Mouse (Mus musculus) intestine, embryonic 15.5 days (tissue): Measurements from ENCODE around the gene Ddx19b. TPM values are rescaled to one million over a fixed set of nuclear protein-coding genes. Genes with fewer than 3 reads are reported as not detected.
"Not testable (repeated sequence)": the region's sequence is repeated elsewhere in the genome, so short reads cannot be mapped to it uniquely, and the experiment has no call there.

Source experiments
- ATAC-seq: fragments of 200-750 bp; cut with Nextera tagmentation; 2 replicates; pipeline ENCODE4 v1.8.0; 2017; ENCODE audit warnings: moderate TSS enrichment, moderate library complexity
- H3K27ac ChIP-seq: fragments of 300-500 bp; sonication (generic); 2 replicates; pipeline ENCODE4 v1.5.1; 2015; ENCODE audit warnings: mild to moderate bottlenecking, inconsistent platforms
- H3K27me3 ChIP-seq: fragments of 300-500 bp; sonication (generic); replicated peaks from 2 replicates; pipeline ENCODE4 v1.6.1; 2015; ENCODE audit warnings: inconsistent platforms
- H3K36me3 ChIP-seq: fragments of 300-500 bp; sonication (generic); 2 replicates; pipeline ENCODE4 v1.6.1; 2015; ENCODE audit warnings: inconsistent platforms
- H3K4me1 ChIP-seq: fragments of 300-500 bp; sonication (generic); replicated peaks from 2 replicates; pipeline ENCODE4 v1.6.1; 2015; ENCODE audit warnings: inconsistent platforms
- H3K4me2 ChIP-seq: fragments of 300-500 bp; sonication (generic); replicated peaks from 2 replicates; pipeline ENCODE4 v1.6.1; 2015; ENCODE audit warnings: mild to moderate bottlenecking, inconsistent platforms
- H3K4me3 ChIP-seq: fragments of 300-500 bp; sonication (generic); replicated peaks from 2 replicates; pipeline ENCODE4 v1.5.1; 2015; ENCODE audit warnings: inconsistent platforms
- H3K9ac ChIP-seq: fragments of 300-500 bp; sonication (generic); 2 replicates; pipeline ENCODE4 v1.6.1; 2015; ENCODE audit warnings: inconsistent platforms
- H3K9me3 ChIP-seq: fragments of 300-500 bp; sonication (generic); 2 replicates; pipeline ENCODE4 v1.6.1; 2016; ENCODE audit warnings: inconsistent platforms
- WGBS: fragments of 180-500 bp; shearing (Covaris S2); methylation state at CpG from one replicate; pipeline ENCODE4 v1.1.7; 2015; 5-methylcytosine and 5-hydroxymethylcytosine counted together
- polyA plus RNA-seq: library from polyadenylated mRNA; unstranded; fragments of >200 nt; fragmentation: Nextera tagmentation; extraction: Ambion mirVana; gene quantifications from 2 replicates; pipeline ENCODE4 v1.2.1, GENCODE M21; 2015

Gene Ddx19b
- polyA plus RNA-seq, 1 experiment from 2014 or later, result 7.5 TPM

DNA sequence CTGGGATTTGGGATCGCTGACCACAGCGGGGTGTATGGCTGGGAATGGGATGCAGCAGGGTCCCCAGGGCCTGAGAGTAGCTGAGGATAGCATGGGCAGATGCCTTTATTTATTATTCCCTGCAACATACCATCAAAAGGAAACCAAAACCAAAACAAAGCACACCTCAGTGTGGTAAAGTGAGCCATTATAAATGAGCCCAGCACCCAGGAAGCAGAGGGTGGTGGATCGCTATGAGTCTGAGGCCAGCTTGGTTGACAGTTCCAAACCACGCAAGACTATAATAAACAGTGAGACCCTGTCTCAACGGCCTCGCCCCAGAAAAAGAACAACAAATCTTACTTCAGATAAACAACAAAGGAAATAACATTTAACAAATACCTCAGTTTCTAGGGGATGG lies 1.5 kb downstream of the Ddx19b start:
- no peak overlapping the region for H3K4me2 ChIP-seq
- ATAC-seq, result no peak
- H3K4me1 ChIP-seq, result peaks cover 7% of the 10 kb centered on the region; the same call in 1 of the 2 replicates
- H3K27ac ChIP-seq, result no peak overlapping the region
- H3K27me3 ChIP-seq, result no peaks in the 10 kb centered on the region
- H3K9me3 ChIP-seq, result no peaks in the 10 kb centered on the region
- no peaks in the 10 kb centered on the region for H3K36me3 ChIP-seq
- H3K4me3 ChIP-seq, result no peak overlapping the region
- 72% methylated on average over 6 of the region's 6 CpGs for WGBS
- H3K9ac ChIP-seq, result no peak overlapping the region

DNA sequence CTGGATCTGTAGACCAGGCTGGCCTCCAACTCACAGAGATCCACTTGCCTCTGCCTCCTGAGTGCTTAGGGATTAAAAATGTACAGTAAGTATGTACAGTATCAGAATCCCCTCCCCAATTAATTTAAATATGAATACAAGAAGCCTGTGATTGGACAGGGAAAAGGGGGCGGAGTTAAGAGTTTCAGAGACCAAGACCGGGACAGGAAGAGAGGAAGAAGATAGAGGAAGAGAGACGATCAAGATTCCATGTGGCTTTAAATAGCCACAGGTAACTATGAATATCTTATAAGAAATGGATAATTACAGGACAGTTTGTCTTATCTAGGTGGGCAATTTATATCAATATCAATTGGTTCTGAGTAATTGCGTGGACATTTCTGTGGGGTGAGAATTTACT lies 2.0 kb downstream of the Ddx19b start:
- Histone ChIP-seq H3K9me3 (no peaks in the 10 kb centered on the region), H3K36me3 (no peaks in the 10 kb centered on the region), H3K9ac (no peak overlapping the region), H3K4me1 (peaks cover 4% of the 10 kb centered on the region; the same call in 1 of the 2 replicates), H3K4me2 (no peak overlapping the region), H3K27me3 (no peaks in the 10 kb centered on the region), H3K27ac (no peak overlapping the region), H3K4me3 (no peak overlapping the region)
- no peak for ATAC-seq
- WGBS, result 54% methylated on average over 4 of the region's 4 CpGs

DNA sequence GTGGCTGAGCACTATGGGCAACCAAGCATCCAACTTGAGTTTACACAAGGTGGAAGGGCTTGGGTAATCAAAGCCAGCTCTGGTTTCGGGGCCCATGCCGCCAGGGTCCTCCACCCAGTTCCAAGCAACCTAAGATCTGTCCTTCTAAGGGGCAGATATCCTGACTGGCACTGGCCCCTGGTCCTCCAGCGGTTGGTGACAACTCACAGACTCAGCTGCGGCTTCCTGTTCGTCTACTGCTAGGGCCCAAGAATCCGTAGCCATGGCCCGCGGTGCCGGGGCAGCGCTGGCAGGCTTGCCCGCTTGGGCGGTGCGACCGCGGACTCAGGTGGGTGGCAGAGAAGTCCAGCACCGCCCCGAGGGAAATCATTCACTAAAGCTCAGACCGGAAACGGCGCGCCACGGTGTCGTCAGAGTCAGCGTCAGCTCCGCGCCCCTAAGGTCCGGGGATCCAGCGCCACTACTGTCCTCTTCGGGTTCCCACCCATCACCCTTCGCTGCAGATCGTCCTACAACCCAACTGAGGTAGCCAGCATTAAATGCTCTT lies 4.1 kb downstream of the Ddx19b start:
- Histone ChIP-seq H3K27ac (peak overlapping the region; percentile 58; the same call in 1 of the 2 replicates), H3K9ac (peak overlapping the region; percentile 81), H3K4me1 (0 out of 2 replicates have a peak, but pooled peaks cover 3% of the 10 kb centered on the region), H3K36me3 (no peaks in the 10 kb centered on the region), H3K4me2 (peak overlapping the region; percentile 77), H3K27me3 (no peaks in the 10 kb centered on the region), H3K4me3 (peak overlapping the region; percentile 76), H3K9me3 (no peaks in the 10 kb centered on the region)
- WGBS, result under 1% methylated on average over 31 of the region's 31 CpGs
- peak; percentile 98 for ATAC-seq

DNA sequence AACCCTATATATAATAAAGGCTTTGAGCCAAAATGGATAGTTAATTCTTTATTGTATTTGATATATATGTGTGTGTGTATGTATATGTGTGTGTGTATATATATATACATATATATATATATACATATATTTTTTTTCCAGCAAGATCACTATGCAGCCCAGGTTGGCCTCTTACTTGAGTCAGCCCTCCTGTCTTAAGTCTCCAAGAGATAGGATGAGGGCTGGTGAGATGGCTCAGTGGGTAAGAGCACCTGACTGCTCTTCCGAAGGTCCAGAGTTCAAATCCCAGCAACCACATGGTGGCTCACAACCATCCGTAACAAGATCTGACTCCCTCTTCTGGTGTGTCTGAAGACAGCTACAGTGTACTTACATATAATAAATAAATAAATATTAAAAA lies 4.9 kb downstream of the Ddx19b start:
- H3K4me3 ChIP-seq, ATAC-seq, H3K9me3 ChIP-seq, H3K4me2 ChIP-seq, H3K27ac ChIP-seq, H3K4me1 ChIP-seq, H3K9ac ChIP-seq, H3K27me3 ChIP-seq, H3K36me3 ChIP-seq: not testable (repeated sequence)
- 77% methylated on average over 2 of the region's 2 CpGs for WGBS

DNA sequence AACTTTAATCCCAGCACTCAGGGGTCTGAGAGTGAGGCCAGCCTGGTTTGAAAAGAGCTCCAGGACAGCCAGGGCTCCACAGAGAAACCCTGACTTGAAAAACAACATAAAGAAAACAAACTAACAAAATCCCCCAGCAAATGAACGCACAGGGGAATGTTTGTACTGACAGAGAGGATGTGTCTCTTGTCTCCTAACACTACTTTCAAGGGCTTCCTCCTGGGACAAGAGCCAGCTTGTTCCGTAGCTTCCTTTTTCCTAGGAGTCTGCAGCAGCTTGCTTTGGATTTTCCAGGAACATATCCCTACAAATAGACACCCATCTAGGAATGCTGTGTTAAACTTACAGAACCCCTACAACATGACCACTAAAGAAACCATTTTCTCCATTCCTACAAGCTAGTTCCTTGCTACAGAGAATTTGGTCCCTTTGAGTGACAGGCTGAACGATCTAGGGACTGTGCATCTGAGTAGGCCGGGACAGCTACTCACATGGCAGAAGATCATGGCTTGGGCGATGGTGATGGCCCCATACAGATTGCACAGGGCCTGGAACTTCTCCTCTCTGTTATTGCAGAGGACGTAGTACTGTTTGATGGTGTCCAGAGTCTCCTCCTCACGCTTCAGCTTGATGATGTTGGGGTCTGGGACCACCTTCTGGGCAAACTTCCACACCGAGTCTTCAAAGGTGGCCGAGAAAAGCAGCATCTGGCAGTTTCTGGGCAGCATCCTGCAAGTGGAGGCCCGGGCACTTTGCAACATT lies 21.1 kb downstream of the Ddx19b start:
- H3K4me1 ChIP-seq, H3K9me3 ChIP-seq, H3K4me3 ChIP-seq, H3K4me2 ChIP-seq, H3K9ac ChIP-seq, H3K27me3 ChIP-seq, ATAC-seq, H3K27ac ChIP-seq: not testable (repeated sequence)
- H3K36me3 ChIP-seq, result peaks cover 10% of the 10 kb centered on the region
- 89% methylated on average over 9 of the region's 10 CpGs for WGBS

DNA sequence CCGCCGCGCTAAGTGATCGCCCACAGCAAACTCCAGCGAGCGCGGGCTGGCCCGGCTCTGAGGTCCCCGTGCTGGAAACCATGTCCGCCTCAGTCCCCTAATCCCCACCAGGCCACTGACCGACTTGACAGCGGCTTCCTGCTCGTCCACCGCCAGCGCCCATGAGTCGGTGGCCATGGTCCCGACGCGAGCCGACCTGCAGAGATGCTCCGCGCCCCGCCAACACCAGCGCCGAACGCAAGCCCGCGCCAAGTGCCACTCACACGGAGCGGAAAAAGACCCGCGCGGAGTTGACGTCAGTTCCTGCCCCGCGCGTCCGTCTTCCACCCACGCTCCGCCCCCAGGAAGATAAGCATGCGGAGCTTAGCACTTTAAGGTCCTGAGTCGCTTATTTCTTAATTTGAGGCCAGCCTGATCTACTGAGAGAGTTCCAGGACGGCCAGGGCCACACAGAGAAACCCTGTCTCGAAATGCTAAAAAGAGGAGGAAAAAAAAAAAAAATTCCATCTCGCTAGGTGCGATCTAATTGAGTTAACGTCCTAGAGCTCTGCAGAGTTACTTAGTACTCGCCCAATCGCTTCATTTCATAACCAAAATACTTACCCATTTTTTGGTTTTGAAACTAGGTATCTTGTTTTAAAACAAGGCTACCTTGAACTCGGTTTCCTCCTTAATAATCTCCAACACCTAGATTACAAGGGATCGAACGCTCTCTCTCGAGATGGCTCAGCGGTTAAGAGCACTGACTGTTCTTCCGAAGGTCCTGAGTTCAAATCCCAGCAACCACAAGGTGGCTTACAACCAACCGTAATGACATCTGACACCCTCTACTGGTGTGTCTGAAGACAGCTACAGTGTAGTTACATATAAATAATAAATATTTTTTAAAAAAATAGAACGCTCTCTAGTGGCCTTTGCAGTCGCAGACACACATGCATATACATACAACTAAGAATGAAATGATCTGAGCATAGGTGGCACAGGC lies 33.7 kb downstream of the Ddx19b start, which contains the start of gene Ddx19a:
Gene Ddx19a (minus strand): TSS at position 254 of the 985 bp plus-strand sequence.
- Histone ChIP-seq H3K36me3 (no peaks in the 10 kb centered on the region), H3K27ac (peak within 1 kb of the TSS; percentile 79), H3K4me3 (peak within 1 kb of the TSS; percentile 70), H3K9me3 (no peaks in the 10 kb centered on the region), H3K27me3 (no peaks in the 10 kb centered on the region), H3K9ac (peak within 1 kb of the TSS; percentile 69), H3K4me1 (no peaks in the 10 kb centered on the region), H3K4me2 (peak within 1 kb of the TSS; percentile 71)
- 3% methylated on average over 58 of the region's 58 CpGs for WGBS
- ATAC-seq, result peak; percentile 98

DNA sequence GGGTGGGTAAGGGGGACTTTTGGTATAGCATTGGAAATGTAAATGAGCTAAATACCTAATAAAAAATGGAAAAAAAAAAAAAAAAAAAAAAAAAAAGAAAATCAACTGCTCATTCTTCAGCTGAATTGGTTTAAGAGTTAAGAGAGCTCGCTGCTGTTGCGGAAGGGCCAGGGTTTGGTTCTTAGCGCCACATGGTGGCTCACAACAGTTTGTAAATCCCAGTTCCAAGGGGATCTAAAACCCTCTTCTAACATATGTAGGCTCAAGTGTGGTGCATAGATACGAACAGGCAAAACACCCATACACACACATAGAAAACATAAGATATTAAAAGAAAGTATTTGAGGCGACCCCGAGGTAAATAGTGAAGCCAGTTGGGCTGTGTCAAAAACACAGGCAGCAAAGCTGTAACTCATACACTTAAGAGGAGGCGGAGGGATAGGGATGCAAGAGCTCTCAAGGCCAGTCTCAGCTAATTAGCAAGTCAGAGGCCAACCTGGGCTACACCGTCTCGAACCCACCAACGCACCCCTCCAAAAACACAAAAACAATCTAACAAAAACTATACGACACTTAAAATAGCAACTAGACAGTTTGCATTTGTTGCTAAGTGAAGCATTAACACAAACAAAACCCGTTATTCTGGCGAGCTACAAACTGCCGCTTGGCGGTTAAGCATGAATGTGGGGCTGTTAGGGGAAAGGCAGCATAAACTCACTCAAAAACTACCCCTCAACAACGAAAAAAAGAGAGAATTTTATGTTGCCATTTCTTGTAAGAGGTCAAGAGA lies 34.7 kb downstream of the Ddx19b start:
- H3K36me3 ChIP-seq, result no peaks in the 10 kb centered on the region
- 35% methylated on average over 16 of the region's 16 CpGs for WGBS
- H3K4me1 ChIP-seq, result no peaks in the 10 kb centered on the region
- peak overlapping the region; percentile 79; the same call in 1 of the 2 replicates for H3K27ac ChIP-seq
- H3K4me3 ChIP-seq, result peak overlapping the region; percentile 70
- no peaks in the 10 kb centered on the region for H3K9me3 ChIP-seq
- no peak for ATAC-seq
- peak overlapping the region; percentile 71 for H3K4me2 ChIP-seq
- H3K27me3 ChIP-seq, result no peaks in the 10 kb centered on the region
- peak overlapping the region; percentile 69 for H3K9ac ChIP-seq

DNA sequence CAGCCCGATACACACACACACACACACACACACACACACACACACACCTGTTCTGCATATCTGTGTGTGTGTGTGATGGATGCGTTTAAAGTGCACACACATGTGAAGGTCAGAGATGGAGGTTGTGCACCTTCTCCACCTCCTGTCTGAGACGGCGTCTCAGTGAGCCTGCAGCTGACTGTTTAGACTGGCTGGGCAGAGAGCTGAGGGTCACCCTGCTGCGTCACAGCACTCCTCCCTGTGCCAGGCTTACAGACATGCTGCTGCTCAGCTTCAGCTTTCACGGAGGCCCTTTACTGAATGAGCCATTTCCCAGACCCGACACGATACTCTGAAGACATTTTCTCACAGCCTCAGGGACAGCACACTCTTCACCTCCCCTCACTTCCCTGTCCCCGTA lies 41.5 kb downstream of the Ddx19b start:
- ATAC-seq, result no peak
- 89% methylated on average over 9 of the region's 9 CpGs for WGBS
- Histone ChIP-seq H3K4me1 (no peaks in the 10 kb centered on the region), H3K4me3 (no peak overlapping the region), H3K36me3 (peaks cover 27% of the 10 kb centered on the region), H3K4me2 (no peak overlapping the region), H3K27me3 (no peaks in the 10 kb centered on the region), H3K9ac (no peak overlapping the region), H3K27ac (no peak overlapping the region), H3K9me3 (no peaks in the 10 kb centered on the region)

DNA sequence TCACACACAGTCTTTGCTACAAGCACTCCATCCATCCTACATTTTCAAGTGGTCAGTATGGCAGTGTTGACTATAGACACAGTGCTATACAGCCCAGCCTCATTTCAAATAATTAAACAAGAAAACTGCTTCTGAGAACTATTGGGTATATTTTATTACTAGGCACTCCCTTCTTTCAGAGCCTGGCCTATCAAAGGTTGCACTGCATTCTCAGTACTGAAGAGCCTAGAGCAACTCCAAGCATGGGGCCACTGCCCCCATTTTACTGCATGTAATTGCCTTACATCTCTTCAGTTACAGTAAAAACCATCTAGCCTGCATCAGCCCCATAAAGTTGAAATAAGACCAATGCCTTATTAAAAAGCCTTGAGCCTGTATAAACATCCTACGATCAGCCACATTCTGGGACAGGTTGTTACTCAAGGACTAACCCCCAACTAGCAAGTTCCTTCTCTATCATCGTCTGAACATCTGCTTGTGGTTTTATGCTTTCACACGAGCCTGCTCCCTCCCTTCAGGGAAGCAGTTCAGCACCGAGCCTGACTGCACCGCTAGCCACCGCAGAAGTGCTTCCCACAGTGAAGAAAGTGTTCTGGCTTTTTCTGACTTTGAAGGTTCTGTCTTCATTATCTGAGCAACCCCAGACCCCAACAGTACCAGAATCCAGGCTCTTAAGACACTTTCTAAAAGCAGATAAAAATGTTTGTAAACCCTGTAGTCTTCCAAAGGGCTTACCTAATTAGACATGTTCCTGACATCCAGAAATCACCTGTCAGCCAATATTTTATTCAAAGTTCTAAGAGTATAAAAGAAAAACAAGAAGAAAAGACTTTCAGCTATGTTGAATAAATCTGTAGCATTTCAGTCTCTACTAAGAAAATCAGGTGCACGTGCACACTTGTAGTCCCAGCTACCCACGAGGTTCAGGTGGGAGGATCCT lies 43.5 kb downstream of the Ddx19b start:
- ATAC-seq, result peak; percentile 94
- Histone ChIP-seq H3K4me3 (no peak overlapping the region), H3K4me2 (0 out of 2 replicates have a peak overlapping the region, but pooled peaks have one; percentile 14), H3K4me1 (no peaks in the 10 kb centered on the region), H3K36me3 (peaks cover 38% of the 10 kb centered on the region), H3K9me3 (no peaks in the 10 kb centered on the region), H3K27me3 (no peaks in the 10 kb centered on the region), H3K9ac (no peak overlapping the region), H3K27ac (peak overlapping the region; percentile 10; the same call in 1 of the 2 replicates)
- WGBS, result 68% methylated on average over 8 of the region's 8 CpGs

DNA sequence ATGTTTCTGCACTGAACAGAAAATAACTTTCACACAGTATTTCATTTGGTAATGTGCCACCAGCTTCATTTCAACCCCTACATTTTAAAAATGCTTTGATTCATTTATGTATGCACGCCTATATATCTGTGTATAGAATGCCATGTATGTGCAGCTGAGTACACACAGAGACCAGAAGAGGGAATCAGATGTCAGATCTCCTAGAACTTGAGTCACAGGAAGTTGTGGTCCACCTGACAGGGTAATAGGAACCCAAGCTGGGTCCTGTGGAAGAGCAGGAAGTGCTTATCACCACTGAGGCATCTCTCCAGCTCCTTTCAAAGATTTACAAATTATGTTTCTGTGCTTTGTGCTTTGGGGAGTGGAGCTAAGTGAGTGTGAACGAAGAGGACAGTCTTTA lies 50.2 kb downstream of the Ddx19b start:
- no peak for ATAC-seq
- Histone ChIP-seq H3K27me3 (no peaks in the 10 kb centered on the region), H3K9ac (no peak overlapping the region), H3K4me1 (no peaks in the 10 kb centered on the region), H3K9me3 (no peaks in the 10 kb centered on the region), H3K4me3 (no peak overlapping the region), H3K36me3 (peaks cover 36% of the 10 kb centered on the region), H3K27ac (no peak overlapping the region), H3K4me2 (no peak overlapping the region)
- WGBS, result 89% methylated on average over 2 of the region's 2 CpGs

DNA sequence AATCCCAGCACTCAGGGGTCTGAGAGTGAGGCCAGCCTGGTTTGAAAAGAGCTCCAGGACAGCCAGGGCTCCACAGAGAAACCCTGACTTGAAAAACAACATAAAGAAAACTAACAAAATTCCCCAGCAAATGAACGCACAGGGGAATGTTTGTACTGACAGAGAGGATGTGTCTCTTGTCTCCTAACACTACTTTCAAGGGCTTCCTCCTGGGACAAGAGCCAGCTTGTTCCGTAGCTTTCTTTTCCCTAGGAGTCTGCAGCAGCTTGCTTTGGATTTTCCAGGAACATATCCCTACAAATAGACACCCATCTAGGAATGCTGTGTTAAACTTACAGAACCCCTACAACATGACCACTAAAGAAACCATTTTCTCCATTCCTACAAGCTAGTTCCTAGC lies 53.6 kb downstream of the Ddx19b start:
- H3K9ac ChIP-seq, H3K4me1 ChIP-seq, H3K4me2 ChIP-seq, H3K4me3 ChIP-seq, H3K27ac ChIP-seq, ATAC-seq, H3K9me3 ChIP-seq, H3K27me3 ChIP-seq: not testable (repeated sequence)
- WGBS, result 76% methylated on average over 2 of the region's 2 CpGs
- peaks cover 21% of the 10 kb centered on the region for H3K36me3 ChIP-seq
